Mouse (Mus musculus): ENCODE measurements around the gene Ctdspl.

- no peak for TF ChIP-seq CTCF (IDR thresholded peaks at IDR 0.05; ENCODE audit: low read depth)
- TF ChIP-seq EP300 (IDR thresholded peaks at IDR 0.05; ENCODE audit: low read depth), result no peak
Observed at GRCm38 (mm10) chr9:118890149-118890548, 36.1 kb upstream of the Ctdspl start.
